Mouse (Mus musculus) spleen, embryonic (tissue): ENCODE measurements around the gene Evc.

Experiments
- CTCF ChIA-PET: fragments of 350-600 bp; sonication (Branson Sonifier 250); formaldehyde crosslinking; loops from one replicate; lab custom pipeline; 2022; lab: Charles Lee

The Evc gene

GRCm38 (mm10) chr5:37310026-37310425 lies 26.7 kb downstream of the Evc start:
- CTCF ChIA-PET: no interaction called here

DNA sequence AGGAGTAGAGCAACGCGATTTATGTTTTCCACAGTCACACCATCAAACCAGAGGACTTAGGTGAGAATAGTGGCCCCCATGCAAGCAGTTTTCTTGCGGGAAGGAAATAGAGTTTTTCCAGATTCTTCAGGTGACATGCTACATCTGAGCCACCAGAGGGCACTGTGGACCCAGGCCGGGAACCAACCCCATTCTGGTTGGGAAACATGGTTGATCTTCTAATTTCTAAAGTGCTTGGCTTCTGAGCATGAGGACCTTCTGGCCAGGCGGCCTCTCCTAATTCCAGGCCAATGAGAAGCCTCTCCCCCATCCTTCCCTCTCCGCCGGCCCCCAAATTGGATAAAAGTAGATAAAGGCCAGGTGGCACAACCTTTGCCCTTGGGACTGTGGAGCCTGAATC lies 38.3 kb downstream of the Evc start:
- CTCF ChIA-PET: no interaction called here

- CTCF ChIA-PET: no interaction called here
These were observed 40.0 kb downstream of the Evc start for GRCm38 (mm10) chr5:37296717-37297116.

- CTCF ChIA-PET: no interaction called here
These were observed 45.7 kb downstream of the Evc start for GRCm38 (mm10) chr5:37290983-37291382.

DNA sequence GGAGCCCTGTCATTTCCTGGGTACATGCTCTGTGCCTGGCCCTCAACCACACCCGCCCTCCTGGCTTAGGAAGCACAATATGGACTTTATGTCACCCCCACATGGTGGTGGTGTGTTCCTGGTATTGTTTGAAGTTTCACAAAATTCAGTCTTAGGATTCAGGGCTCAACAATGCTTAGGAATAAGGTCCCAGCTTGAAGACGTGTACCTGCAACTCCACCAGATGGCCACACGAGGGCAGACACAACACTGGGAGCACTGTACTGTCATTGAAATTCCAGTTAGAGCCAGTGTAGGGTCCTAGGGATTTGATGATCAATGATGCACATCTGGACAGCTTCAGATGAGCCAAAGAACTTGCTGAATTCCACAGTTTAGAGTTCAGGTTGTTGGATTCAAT lies 47.5 kb downstream of the Evc start:
- CTCF ChIA-PET: no interaction called here

DNA sequence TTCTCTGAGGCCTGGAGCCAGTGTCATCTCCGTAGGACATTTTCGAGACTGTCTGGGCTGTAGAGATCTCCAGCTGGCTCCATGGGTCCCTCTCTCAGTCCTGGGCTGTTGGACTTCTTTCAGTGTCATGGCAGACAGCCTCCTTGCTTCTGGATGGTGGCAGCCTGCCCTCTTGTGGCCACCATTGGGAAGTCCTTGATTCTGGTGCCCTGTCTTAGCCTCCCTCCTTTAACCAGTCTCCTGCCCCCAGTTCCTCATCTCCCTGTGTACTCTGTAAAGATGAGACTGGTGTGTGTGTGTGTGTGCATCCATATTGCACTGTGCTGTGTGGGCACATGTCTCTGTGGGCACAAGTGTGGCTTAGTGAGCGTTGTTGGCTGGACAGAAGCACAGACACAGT lies 48.3 kb downstream of the Evc start:
- CTCF ChIA-PET: no interaction called here

DNA sequence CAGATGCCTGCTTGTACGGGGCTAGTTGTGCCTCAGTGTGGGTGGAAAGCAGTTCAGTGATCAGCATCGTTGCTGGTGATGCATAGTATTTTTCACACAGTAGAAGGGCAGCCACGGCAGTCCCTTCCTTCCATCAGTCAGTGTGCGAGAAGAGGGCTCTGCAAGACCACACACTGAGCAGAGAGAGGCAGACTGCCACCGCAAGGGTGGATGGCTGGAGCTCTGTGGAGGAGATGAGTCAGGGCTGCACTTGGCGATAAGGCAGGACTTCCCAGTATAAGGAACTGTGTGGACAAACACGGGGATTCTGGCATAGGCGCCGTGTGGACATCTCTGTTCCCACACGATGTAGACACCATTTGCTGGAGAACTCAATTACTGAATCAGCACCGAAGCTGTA lies 55.7 kb downstream of the Evc start:
- CTCF ChIA-PET: no interaction called here

DNA sequence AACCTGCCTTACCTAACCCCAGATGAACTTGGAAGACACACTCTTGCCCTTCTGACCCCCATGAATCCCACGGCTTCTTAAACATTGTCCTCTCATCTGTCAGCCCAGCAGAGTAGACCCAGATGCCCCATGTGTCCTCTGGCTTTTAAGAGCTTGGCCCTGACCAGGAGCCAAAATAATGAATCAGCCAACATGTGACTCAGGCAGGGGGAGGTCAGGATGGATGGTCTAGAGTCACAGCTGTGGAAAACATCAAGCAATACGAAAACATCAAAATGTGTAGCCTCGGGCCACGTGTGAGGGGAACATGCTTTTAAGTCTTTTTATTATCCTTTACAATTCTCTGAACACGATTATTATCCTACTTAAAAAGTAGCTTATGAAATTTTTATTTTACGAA lies 72.9 kb downstream of the Evc start:
- CTCF ChIA-PET: interaction anchor here (0.6 kb wide), 1 partner anchor 96 kb away, joined by 3 read pairs; no protein-coding TSS in a partner anchor

DNA sequence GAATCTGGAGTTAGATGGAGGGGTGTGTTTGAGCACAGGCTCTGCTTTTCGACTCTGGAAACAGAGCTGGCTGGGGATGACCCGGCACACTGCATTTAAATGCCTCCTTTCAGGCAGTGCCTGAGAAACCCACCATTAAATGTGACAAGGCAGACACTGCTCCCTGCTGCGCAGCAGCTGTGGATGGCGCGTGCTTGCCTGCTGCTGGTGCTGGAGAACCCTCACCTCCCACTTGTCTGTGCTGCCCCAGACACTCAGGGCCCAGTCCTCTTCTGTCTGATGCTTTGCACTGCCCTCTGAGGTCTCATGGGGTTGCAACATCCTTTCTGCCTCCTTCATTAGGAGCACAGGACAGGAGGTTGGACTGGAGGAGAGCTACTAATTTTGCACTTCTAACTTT lies 75.0 kb downstream of the Evc start:
- CTCF ChIA-PET: no interaction called here

- CTCF ChIA-PET: interaction anchor here (0.5 kb wide), 1 partner anchor 11 kb away, joined by 4 read pairs; no protein-coding TSS in a partner anchor
These were observed 79.5 kb downstream of the Evc start for GRCm38 (mm10) chr5:37257243-37257642.

DNA sequence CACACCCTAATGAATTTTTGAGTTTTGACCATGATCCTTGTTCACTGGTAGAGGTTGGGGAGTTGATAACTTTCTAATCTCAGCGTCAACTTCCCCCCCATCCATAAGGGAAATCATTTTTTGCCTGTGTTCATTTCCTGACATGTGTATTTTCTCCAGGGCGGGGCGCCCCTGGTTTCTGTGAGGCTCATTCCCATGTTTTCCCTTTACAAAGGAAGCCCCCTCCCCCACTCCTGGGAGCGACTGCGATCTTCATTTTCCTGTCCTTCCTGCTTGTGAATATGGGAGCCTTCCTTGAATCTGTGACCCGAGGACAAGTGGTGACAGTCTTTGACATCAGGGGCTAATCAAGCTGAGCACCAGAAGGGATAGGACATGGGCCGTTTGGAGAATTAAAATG lies 79.9 kb downstream of the Evc start:
- CTCF ChIA-PET: no interaction called here

DNA sequence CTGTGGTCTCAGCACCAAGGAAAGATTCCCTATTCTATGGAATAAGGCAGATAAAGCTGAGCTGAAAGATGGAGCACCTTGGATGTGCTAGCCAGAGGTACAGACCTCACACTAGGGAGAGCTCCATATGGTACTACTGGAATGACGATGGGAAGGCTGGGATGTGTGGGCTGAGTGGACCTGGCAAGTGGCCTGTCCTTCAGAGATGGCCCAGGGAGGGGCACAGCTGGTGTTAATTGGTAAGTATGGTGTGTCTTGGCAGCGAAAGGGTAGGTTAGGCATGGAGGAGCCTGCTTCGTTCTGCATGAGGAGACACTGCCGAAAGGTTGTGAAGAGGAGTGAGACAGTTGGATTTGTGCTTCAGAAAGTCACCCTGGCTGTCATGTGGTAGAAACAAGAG lies 82.2 kb downstream of the Evc start:
- CTCF ChIA-PET: no interaction called here

- CTCF ChIA-PET: no interaction called here
These were observed 84.4 kb downstream of the Evc start for GRCm38 (mm10) chr5:37252101-37252804.

DNA sequence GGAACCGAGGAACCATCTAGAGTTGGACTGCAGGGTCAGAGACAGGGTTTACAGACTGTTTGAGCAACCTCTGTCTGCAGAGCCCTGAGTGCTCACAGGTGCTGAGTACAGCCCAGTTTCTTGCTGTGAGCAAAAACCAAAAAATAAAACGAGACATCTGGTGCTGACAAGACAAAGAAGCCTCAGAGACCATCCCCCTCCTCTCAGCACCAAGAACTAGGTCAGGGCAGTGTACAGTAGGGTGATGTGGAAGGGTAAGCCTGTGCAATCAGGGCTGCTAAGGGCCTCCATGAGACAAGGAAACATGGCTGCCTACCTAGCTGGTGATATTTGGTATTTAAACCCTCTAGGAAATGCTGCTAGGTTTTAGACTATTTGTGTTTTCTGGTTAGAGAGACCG lies 85.1 kb downstream of the Evc start:
- CTCF ChIA-PET: no interaction called here

GRCm38 (mm10) chr5:37248870-37249269 lies 87.8 kb downstream of the Evc start:
- CTCF ChIA-PET: no interaction called here

- CTCF ChIA-PET: no interaction called here
These were observed 89.2 kb downstream of the Evc start for GRCm38 (mm10) chr5:37247456-37247855.

GRCm38 (mm10) chr5:37246138-37246910 lies 90.4 kb downstream of the Evc start:
- CTCF ChIA-PET: interaction anchor here (0.8 kb wide), 1 partner anchor 11 kb away, joined by 4 read pairs; no protein-coding TSS in a partner anchor

DNA sequence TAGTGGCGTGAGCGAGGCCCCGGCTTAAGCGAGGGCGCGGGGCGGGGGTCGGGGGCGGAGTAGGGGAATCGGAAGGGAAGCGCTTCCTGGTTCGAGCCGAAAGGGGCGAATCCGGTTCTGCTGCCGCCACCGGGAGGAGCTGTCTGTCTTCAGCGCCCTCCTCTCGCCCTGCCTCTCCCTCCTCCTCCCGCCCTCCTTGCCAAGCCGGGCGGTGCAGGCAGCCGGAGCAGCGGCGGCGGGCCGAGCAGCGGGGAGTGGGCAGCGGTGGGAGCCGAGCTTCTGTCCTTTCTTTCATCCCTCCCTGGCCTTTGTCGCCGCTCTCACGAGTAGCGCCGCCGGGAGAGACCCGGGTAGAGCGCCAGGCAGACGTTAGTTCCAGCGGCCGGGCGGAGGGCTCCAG lies 91.0 kb downstream of the Evc start:
- CTCF ChIA-PET: no interaction called here

DNA sequence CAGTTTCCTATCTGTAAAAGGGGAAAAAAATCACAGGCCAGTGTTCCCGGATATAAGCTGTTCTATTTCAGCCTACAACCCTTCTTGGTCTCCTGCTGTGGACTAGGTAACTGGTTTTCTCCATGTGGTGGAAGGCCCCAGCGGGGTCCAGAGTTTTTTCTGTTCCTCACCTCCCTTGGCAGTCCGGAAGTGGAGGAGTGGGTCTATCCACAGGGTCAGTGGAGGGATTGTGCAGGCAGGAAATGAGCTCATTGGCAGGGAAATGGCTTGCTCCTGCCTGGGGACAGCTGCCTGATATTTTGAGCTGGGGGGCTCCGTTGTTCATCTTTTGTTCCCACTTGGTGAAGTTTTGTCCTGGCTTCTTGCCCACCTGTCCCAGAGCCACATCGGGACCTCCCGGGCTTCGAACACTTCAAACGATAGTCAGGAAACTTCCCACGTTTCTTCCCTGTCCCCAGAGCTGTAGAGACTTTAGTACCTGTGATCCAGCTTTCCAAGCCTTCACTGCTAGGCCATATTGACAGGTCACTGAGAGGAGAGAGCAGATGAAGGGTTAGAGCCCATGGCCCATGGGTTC lies 91.9 kb downstream of the Evc start:
- CTCF ChIA-PET: no interaction called here

DNA sequence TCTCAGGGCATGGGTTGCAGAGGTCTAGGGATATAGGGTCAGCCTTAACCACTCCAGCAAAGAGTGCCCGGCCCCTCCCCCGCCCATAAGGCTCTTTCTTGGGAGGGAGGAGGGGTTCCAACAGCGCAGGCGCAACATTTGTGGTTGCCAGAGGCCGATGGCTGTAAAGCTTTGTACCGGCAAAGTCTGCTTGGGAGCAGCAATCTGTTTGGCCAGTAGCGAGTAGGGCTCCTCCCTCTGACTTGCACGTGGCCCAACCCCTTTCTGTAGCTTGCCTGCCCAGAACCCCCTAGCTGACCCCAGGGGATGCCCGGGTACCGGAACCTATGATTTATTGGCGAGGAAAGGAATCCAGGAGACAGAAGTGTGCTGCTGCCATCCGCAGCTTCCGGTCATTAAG lies 92.5 kb downstream of the Evc start:
- CTCF ChIA-PET: no interaction called here

GRCm38 (mm10) chr5:37243169-37243886 lies 93.4 kb downstream of the Evc start:
- CTCF ChIA-PET: no interaction called here
